Mouse (Mus musculus) mature B cell (primary cell): ENCODE measurements around the gene Agbl4.

Experiments used
- in situ Hi-C: fragments of 300-500 bp; cut with MboI; formaldehyde crosslinking; loops from 2 replicates; pipeline ENCODE4 v1.14.3; 2019

Gene Agbl4

DNA sequence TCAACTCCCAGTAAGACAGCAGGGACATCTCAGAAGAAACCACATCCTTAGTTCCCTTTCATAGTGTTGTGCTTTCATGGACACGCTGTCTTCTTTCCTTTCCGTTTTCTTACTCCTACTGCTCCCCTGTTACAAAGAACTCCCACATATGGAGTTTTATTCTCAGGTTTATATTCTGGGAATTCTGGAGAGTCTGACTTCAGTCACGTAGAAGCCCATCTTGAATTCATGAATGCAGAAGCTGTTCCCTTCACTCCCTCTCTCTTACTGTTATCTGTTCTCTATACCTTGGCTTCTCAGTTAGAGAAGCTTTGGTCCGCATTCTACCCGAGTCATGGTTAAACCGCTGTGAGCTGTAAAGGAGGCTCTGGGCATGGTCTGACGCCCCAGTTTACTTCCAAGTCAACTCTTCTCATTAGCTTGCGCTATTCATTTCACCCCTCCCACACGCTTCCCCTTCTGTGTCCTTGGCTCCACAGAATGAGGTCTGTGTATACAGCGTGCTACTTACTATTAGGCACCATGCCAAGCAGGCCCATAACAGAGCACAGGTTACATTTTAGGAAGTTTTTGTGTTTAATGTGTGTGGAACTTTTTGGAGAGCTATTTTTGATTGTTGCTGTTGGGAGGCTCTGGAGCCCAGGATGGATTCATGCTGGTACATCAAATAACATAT, 1186.2 kb downstream of the Agbl4 start:
- in situ Hi-C loops, result no loop called here

DNA sequence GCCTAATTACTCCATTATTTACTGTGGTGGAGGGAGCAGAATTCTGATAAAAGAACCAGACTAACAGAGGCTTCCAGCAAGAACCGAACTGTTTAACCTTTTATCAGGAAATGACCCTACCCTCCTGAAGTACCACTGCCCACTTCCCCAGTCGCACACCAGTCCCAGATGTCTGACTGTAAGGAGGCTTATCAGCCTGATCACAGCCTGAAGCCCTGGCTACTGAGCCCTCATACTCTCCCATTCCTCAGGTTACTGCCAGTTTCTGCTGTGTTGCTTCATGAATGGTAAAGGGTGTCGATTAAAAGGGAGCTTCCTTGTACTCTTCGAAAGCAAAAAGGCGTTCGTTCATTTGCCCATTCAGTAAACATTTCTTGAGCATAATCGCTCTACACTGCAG, 1186.8 kb downstream of the Agbl4 start:
- in situ Hi-C loops, result no loop called here

- in situ Hi-C loops, result no loop called here
Measured at GRCm38 (mm10) chr4:111588211-111588610, 1190.8 kb downstream of the Agbl4 start.

DNA sequence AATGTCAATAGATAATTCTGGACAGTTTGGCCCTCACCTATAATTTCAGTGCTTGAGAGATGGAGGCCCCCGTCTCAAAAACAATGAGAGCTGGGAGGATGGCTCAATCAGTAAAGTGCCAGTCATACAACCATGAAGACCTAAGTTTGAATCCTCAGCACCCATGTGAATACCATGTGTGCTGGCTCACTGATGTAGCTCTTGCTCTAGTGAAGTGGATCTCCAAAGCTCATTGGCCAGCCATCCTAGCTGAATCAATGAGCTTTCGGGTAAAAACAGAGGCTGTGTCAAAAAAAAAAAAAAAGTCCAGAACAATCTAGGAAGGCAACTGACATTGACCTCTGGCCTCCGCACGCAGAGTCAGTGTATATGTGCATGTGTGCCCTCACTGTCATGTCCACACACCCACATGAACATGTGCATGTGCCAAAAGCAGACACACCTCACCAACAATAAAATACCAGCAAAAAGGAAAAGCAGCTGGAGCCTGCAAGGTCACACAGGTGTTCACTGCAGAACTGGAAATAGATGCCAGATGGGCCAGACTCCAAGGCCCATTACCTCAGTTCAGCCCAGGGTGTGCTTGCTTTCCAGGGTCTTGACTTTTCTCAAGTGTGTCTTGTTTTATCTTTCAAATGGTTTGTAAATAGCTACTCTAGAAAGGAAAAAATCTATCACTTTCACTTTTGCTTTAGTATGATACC, 1192.2 kb downstream of the Agbl4 start:
- in situ Hi-C loops, result no loop called here

DNA sequence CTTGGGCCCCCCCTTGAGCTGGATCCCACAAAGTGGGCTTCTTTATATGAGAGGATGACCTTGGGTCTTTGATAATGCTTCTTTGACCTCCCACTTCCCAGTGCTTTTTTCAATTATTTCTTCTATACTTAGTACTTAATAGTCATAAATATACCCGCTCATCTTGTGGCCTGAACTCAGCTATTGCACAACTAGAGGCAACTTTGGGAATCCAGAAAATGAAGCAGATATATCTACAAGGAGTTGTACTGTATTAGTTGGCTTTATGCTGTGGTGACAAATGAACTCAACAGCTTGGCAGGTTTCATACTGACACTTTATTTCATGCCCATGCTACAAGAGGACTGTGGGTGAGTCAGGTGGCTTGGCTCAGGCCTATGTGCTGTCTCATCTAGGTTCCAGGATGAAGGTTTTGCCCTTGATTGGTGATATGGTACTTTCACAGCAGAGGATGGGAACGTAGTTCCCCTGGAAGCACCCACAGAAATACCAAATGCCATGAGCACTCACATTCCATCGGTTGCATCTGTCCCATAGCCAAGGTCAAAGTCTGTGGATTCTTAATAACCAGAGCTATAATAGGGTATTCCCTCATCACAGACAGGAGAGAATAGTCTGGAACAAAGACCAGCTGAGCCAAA, 1197.3 kb downstream of the Agbl4 start:
- in situ Hi-C loops, result no loop called here

GRCm38 (mm10) chr4:111597249-111597661, 1199.8 kb downstream of the Agbl4 start:
- in situ Hi-C loops, result no loop called here

- in situ Hi-C loops, result no loop called here
Measured at GRCm38 (mm10) chr4:111597986-111598385, 1200.5 kb downstream of the Agbl4 start.

GRCm38 (mm10) chr4:111603194-111603593, 1205.7 kb downstream of the Agbl4 start:
- in situ Hi-C loops, result no loop called here

GRCm38 (mm10) chr4:111607826-111608500, 1210.5 kb downstream of the Agbl4 start:
- in situ Hi-C loops, result no loop called here

- in situ Hi-C loops, result no loop called here
Measured at GRCm38 (mm10) chr4:111621865-111622264, 1224.4 kb downstream of the Agbl4 start.

DNA sequence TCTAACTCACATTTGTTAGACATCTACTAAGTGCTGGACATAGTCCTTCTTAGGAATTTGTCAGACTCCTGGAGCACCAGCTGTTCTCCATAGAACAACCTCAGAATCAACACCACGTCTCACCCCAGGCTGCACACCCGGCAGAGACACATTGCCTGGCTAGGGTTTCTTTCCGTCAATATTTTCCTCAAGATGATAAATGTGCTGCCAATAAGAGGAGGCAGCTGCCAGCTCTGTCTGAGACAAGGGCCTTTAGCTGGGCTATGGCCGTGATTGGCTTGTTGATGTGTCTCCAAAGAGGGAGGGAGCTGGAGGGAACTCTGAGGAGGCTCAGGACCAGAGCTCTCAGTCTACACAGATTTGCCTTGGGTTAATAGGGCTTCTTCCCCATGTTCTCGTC, 1227.5 kb downstream of the Agbl4 start:
- in situ Hi-C loops, result loop anchor here (25.0 kb wide), 1 partner anchor 1588 kb away; no protein-coding TSS in a partner anchor

GRCm38 (mm10) chr4:111626118-111626830, 1228.8 kb downstream of the Agbl4 start:
- in situ Hi-C loops, result loop anchor here (25.0 kb wide), 1 partner anchor 1589 kb away; no protein-coding TSS in a partner anchor

DNA sequence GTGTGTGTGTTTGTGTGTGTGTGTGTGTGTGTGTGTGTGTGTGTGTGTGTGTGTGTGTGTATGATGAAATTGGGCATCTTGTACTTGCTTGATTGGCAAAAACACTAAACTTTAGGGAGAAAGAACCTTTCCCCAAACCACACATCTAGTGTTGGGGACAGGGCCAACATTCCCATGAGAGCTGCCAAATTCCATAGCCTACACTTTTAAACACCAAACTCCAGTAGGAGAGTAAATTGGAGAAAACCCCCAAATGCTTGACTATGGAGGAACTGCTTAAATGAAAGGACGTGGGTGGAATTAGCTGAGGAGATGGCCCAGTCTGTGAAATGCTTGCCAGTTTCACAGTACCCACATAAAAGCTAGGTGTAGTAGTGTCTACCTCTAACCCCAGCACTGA, 1235.2 kb downstream of the Agbl4 start:
- in situ Hi-C loops, result loop anchor here (25.0 kb wide), 1 partner anchor 1595 kb away; no protein-coding TSS in a partner anchor

DNA sequence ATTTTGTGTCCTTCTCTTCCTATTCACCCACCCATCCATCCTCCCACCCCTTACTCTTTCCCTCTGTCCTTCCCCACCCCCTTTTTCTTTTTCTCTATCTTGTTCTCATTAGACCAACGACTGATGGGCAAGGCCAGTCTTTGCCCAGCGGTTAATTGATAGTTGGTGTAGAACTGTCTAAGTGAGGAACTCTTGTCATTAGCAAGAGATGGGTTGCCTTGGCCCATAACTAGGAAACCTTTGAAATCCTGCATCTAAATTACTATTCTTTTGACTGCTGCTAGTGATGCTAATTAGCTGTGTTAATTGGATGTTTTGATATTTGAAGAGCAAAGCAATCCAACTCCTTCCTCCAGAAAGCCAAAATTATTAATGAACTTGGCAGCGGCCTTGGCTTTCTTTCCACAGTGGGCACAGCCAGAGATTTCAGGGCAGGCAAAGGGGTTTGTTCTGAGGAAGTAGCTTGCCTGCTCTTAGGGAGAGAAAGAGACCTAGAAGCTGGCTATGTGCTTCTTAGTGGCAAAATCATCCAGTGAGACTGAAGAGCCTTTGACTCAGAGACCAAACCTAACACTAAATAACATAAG, 1238.2 kb downstream of the Agbl4 start:
- in situ Hi-C loops, result loop anchor here (25.0 kb wide), 1 partner anchor 1598 kb away; no protein-coding TSS in a partner anchor

GRCm38 (mm10) chr4:111638948-111639708, 1241.7 kb downstream of the Agbl4 start:
- in situ Hi-C loops, result loop anchor here (25.0 kb wide), 1 partner anchor 1602 kb away; no protein-coding TSS in a partner anchor

DNA sequence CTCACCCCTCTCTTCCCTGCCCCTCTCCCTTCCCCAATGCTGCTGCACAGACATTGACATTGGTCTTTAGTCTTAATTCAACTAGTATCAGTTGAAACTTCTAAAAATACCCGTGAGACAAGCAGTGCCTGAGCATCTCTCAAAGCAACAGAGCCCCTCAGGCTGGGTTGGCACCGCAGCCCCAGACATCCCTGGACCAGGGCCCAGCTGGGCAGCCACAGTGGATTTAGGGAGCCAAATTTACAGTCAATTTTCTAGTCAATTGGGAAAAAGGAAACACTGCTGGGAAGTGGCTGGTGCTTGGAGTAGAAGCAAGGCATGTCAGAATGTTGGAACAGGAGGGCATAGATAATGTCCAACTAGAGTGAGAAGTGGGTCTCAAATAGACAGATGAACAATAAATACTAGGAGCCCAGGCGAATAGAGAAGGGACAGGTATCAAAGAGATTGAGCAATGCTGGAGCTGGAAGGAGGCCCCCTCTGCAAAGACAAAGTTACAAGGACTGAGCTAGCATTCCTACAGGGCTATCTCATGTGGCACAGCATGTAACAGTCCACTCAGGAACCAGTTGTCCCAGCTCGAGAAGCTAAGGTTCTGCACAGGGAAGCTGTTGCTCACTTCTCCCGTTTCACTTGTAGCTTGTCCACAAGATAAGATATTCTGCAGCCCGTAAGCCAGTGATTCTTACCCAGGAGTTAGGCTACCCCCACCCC, 1247.8 kb downstream of the Agbl4 start:
- in situ Hi-C loops, result loop anchor here (25.0 kb wide), 1 partner anchor 1608 kb away; no protein-coding TSS in a partner anchor

- in situ Hi-C loops, result loop anchor here (25.0 kb wide), 1 partner anchor 1608 kb away; no protein-coding TSS in a partner anchor
Measured at GRCm38 (mm10) chr4:111645831-111646166, 1248.3 kb downstream of the Agbl4 start.

GRCm38 (mm10) chr4:111653451-111653850, 1256.0 kb downstream of the Agbl4 start:
- in situ Hi-C loops, result no loop called here

- in situ Hi-C loops, result no loop called here
Measured at GRCm38 (mm10) chr4:111663730-111664129, 1266.3 kb downstream of the Agbl4 start.

- in situ Hi-C loops, result no loop called here
Measured at GRCm38 (mm10) chr4:111664146-111664545, 1266.7 kb downstream of the Agbl4 start.
